Mouse (Mus musculus): ENCODE data around the gene Coa7. TPM values are rescaled to one million over a fixed set of nuclear protein-coding genes. Genes with fewer than 3 reads are reported as not detected.

Coa7 gene
- total and polyA plus RNA-seq, 3 experiments = 19.8 to 39.1 (median 30.5) TPM

DNA sequence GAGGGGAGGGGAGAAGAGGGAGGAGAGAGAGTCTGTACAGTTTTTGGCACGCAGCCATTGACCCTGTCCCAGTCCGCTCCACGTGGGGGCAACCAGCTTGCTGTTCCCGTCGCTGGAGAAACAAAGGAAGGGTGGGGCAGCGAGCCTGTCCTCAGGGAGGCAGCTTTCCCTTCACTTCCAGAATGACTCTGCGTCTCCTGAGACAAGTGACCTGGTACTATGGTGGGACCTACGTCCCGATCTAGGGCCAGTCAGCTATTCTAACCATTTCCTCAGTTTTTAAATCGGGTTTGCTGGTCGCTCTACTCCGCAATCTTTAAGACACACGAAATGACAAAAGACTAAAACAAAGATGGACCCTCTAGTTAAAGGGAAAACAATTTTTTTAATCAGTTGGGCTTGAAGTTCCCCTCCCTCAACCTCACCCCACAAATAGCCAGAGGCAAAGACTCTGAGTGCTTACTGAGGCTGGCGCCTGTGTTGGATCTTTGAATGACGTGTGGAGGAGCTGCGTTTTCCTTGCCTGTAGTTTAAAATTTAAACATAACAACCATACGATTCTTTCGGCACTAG lies 59.8 kb downstream of the Coa7 start:
- no peak for DNase-seq (ENCODE audit: low read depth, low spot score)
- H3K36me3 ChIP-seq (ENCODE audit: control insufficient read depth in 1 of 2, insufficient read depth in 2 of 2, low read length in 2 of 2) = peaks cover 0 to 1% of the 10 kb centered on the region in 2 experiments; a peak in 2 of 4 replicates
- no peak overlapping the region for H3K27ac ChIP-seq (ENCODE audit: control insufficient read depth, low read depth, low read length)
- H3K4me1 ChIP-seq (ENCODE audit: control insufficient read depth in 1 of 2, insufficient read depth in 2 of 2, low read length in 2 of 2) = no peaks in the 10 kb centered on the region; a peak in 1 of 4 replicates
- no peaks in the 10 kb centered on the region for H3K9me3 ChIP-seq (replicated peaks; ENCODE audit: insufficient read depth, low read length)
- H3K27me3 ChIP-seq (ENCODE audit: control insufficient read depth in 1 of 2, insufficient read depth in 2 of 2, low read length in 2 of 2) = peaks cover 3 to 9% of the 10 kb centered on the region in 2 experiments; a peak in 3 of 4 replicates
- H3K4me3 ChIP-seq (ENCODE audit: control insufficient read depth in 1 of 2, insufficient read depth in 1 of 2, low read depth in 2 of 2, low read length in 2 of 2) = no peak overlapping the region; a peak in 1 of 4 replicates
- TF ChIP-seq GABPA (IDR thresholded peaks at IDR 0.05; ENCODE audit: low read depth, low read length) = no peak
- H3K79me2 ChIP-seq (ENCODE audit: control insufficient read depth, insufficient read depth, low read length, poor library complexity) = no peaks in the 10 kb centered on the region
- H3K9ac ChIP-seq (ENCODE audit: control insufficient read depth, low read depth, low read length, poor library complexity, severe bottlenecking) = no peak overlapping the region

DNA sequence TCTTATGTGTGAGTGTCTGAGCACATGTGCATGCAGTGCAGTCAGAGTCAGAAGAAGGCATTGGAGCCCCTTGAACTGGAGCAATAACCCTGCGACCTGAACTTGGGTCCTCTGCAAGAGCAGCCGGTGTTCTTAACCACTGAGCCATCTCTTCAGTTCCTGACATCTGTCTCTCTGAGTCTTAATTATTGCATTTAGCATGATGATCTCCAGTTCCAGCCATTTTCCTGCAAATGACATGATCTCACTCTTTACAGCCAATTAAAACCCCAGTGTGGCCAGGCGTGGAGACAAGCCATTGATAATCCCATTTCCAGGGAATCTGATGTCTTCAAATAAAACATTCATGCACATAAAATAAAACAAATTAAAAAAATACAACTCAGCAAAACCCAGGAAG lies 60.8 kb downstream of the Coa7 start:
- Histone ChIP-seq H3K9me3 (replicated peaks; ENCODE audit: insufficient read depth, low read length) (no peaks in the 10 kb centered on the region), H3K27ac (ENCODE audit: control insufficient read depth, low read depth, low read length) (no peak overlapping the region), H3K4me1 (ENCODE audit: control insufficient read depth in 1 of 2, insufficient read depth in 2 of 2, low read length in 2 of 2) (no peaks in the 10 kb centered on the region; a peak in 1 of 4 replicates), H3K4me3 (ENCODE audit: control insufficient read depth in 1 of 2, insufficient read depth in 1 of 2, low read depth in 2 of 2, low read length in 2 of 2) (no peak overlapping the region), H3K79me2 (ENCODE audit: control insufficient read depth, insufficient read depth, low read length, poor library complexity) (no peaks in the 10 kb centered on the region), H3K27me3 (ENCODE audit: control insufficient read depth in 1 of 2, insufficient read depth in 2 of 2, low read length in 2 of 2) (peaks cover 3 to 8% of the 10 kb centered on the region in 2 experiments; a peak in 3 of 4 replicates), H3K9ac (ENCODE audit: control insufficient read depth, low read depth, low read length, poor library complexity, severe bottlenecking) (no peak overlapping the region), H3K36me3 (ENCODE audit: control insufficient read depth in 1 of 2, insufficient read depth in 2 of 2, low read length in 2 of 2) (peaks cover 0 to 2% of the 10 kb centered on the region in 2 experiments; a peak in 2 of 4 replicates)
- no peak for DNase-seq (ENCODE audit: low read depth, low spot score)
- no peak for TF ChIP-seq JUND (IDR thresholded peaks at IDR 0.05; ENCODE audit: low read depth, low read length)
- TF ChIP-seq MAFK (IDR thresholded peaks at IDR 0.05; ENCODE audit: borderline replicate concordance, low read depth, low read length) = no peak
- no peak for TF ChIP-seq POLR2AphosphoS5 (IDR thresholded peaks at IDR 0.05; ENCODE audit: borderline replicate concordance, low read depth, low read length)
- no peak for TF ChIP-seq MAZ (IDR thresholded peaks at IDR 0.05; ENCODE audit: low read depth, low read length)
- TF ChIP-seq CTCF (IDR thresholded peaks at IDR 0.05 in 2 of 3, conservative IDR thresholded peaks at IDR 0.05 in 1 of 3; ENCODE audit: control insufficient read depth in 1 of 3, insufficient read depth in 1 of 3, low read depth in 2 of 3, low read length in 3 of 3, poor library complexity in 1 of 3, severe bottlenecking in 1 of 3) = no peak
- TF ChIP-seq RAD21 (IDR thresholded peaks at IDR 0.05; ENCODE audit: low read depth, low read length) = no peak
- no peak for TF ChIP-seq MYB (IDR thresholded peaks at IDR 0.05; ENCODE audit: low read depth, low read length)
- TF ChIP-seq NELFE (IDR thresholded peaks at IDR 0.05; ENCODE audit: low read depth, low read length) = no peak
- TF ChIP-seq ZMIZ1 (IDR thresholded peaks at IDR 0.05; ENCODE audit: low read depth, low read length) = no peak
- TF ChIP-seq MYC (IDR thresholded peaks at IDR 0.05; ENCODE audit: low read depth, low read length) = no peak
- TF ChIP-seq SIN3A (IDR thresholded peaks at IDR 0.05; ENCODE audit: low read length) = no peak

DNA sequence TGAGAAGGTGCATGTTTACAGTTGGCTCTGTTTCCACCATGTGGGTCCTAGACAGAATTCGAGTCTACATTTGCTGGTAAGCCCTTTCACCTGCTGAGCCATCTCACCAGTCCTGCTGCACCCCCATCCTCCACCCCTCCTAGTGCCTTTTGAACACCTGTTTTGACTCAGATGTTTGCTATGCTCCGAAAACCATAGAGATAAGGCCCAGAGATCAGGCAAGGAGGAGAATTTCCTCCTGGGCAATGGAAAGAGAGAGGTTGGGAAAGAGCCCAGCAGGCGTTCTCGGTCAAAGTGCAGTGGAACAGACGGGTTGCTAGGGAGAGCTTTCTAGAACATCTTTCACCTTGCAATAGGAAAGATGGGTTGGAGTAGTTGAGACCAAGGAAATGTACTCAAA lies 63.2 kb downstream of the Coa7 start:
- no peak for DNase-seq (ENCODE audit: low read depth, low spot score)
- no peaks in the 10 kb centered on the region; a peak in 1 of 4 replicates for H3K4me1 ChIP-seq (ENCODE audit: control insufficient read depth in 1 of 2, insufficient read depth in 2 of 2, low read length in 2 of 2)
- H3K9ac ChIP-seq (ENCODE audit: control insufficient read depth, low read depth, low read length, poor library complexity, severe bottlenecking) = no peak overlapping the region
- H3K27ac ChIP-seq (ENCODE audit: control insufficient read depth, low read depth, low read length) = no peak overlapping the region
- H3K4me3 ChIP-seq (ENCODE audit: control insufficient read depth in 1 of 2, insufficient read depth in 1 of 2, low read depth in 2 of 2, low read length in 2 of 2) = no peak overlapping the region
- H3K79me2 ChIP-seq (ENCODE audit: control insufficient read depth, insufficient read depth, low read length, poor library complexity) = no peaks in the 10 kb centered on the region
- H3K27me3 ChIP-seq (ENCODE audit: control insufficient read depth in 1 of 2, insufficient read depth in 2 of 2, low read length in 2 of 2) = peaks cover 0 to 6% of the 10 kb centered on the region in 2 experiments; a peak in 2 of 4 replicates
- H3K9me3 ChIP-seq (replicated peaks; ENCODE audit: insufficient read depth, low read length) = no peaks in the 10 kb centered on the region
- peaks cover 0 to 2% of the 10 kb centered on the region in 2 experiments; a peak in 2 of 4 replicates for H3K36me3 ChIP-seq (ENCODE audit: control insufficient read depth in 1 of 2, insufficient read depth in 2 of 2, low read length in 2 of 2)
- TF ChIP-seq EP300 (IDR thresholded peaks at IDR 0.05; ENCODE audit: low read depth in 1 of 2, low read length in 2 of 2) = no peak
- TF ChIP-seq CHD1 (IDR thresholded peaks at IDR 0.05; ENCODE audit: low read depth, low read length) = no peak
- TF ChIP-seq ETS1 (IDR thresholded peaks at IDR 0.05; ENCODE audit: low read depth, low read length) = no peak
- TF ChIP-seq HCFC1 (IDR thresholded peaks at IDR 0.05; ENCODE audit: low read depth, low read length) = no peak
- TF ChIP-seq JUND (IDR thresholded peaks at IDR 0.05; ENCODE audit: low read depth, low read length) = no peak
- TF ChIP-seq KAT2A (conservative IDR thresholded peaks at IDR 0.05; ENCODE audit: low read depth, low read length) = no peak
- TF ChIP-seq USF1 (IDR thresholded peaks at IDR 0.05; ENCODE audit: low read depth, low read length) = no peak
- no peak for TF ChIP-seq NELFE (IDR thresholded peaks at IDR 0.05; ENCODE audit: low read depth, low read length)
- no peak for TF ChIP-seq BHLHE40 (IDR thresholded peaks at IDR 0.05; ENCODE audit: borderline replicate concordance, low read depth, low read length)
- no peak for TF ChIP-seq ELF1 (IDR thresholded peaks at IDR 0.05; ENCODE audit: low read depth, low read length)
- no peak for TF ChIP-seq GABPA (IDR thresholded peaks at IDR 0.05; ENCODE audit: low read depth, low read length)
- no peak for TF ChIP-seq RCOR1 (IDR thresholded peaks at IDR 0.05; ENCODE audit: low read depth, low read length)
- no peak for TF ChIP-seq POLR2AphosphoS5 (IDR thresholded peaks at IDR 0.05; ENCODE audit: borderline replicate concordance, low read depth, low read length)
- TF ChIP-seq MAZ (IDR thresholded peaks at IDR 0.05; ENCODE audit: low read depth, low read length) = no peak
- TF ChIP-seq ZMIZ1 (IDR thresholded peaks at IDR 0.05; ENCODE audit: low read depth, low read length) = no peak
- TF ChIP-seq UBTF (IDR thresholded peaks at IDR 0.05; ENCODE audit: borderline replicate concordance, insufficient read depth, low read depth, low read length) = no peak
- no peak for TF ChIP-seq TBP (IDR thresholded peaks at IDR 0.05; ENCODE audit: low read depth, low read length)
- no peak for TF ChIP-seq GATA1 (IDR thresholded peaks at IDR 0.05; ENCODE audit: low read depth, low read length)

Measured in MEL (cell line).